Mouse (Mus musculus): ENCODE results near the gene Cdc26.

DNA sequence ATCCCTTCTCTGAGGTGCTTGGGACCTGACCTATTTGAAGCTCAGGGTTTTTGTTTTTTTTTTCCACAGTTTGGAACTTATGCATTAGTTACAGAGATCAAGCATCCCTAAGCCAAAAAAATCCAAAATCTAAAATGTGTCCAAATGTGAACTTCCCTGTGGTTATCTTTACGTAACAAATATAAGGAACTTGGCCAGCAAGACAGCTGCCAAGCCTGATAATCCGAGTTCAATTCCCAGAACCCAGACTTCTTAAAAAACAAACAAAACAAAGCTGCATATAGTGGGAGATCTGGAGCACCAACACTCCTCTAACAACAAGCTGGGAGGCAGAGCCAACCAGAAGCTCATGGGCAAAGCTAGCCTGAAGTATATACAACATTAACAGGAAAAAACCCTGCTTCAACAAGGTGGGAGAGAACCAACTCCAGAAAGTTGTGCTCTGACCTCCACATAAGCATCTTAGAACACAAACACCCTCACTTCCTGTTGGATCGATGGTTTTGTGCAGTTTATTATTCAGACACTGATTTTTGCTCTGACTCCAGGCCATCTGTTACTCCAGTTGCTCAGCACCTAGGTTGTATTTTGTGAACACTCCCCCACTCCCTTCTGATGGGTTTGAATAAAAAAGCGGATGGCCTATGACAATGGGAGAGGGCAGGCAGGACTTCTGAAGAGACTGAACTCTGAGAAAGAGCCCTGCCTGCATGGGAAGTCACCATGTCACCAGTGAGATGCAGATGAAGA is 10.7 kb downstream of the Cdc26 start:
- no peak for TF ChIP-seq CTCF (IDR thresholded peaks at IDR 0.05; ENCODE audit: low read depth)
- no peak for TF ChIP-seq EP300 (IDR thresholded peaks at IDR 0.05; ENCODE audit: low read depth)
